Mouse (Mus musculus): Measurements from ENCODE around the gene Tmem256. TPM values are rescaled to one million over a fixed set of nuclear protein-coding genes. Genes with fewer than 3 reads are reported as not detected.

Gene Tmem256
- polyA plus RNA-seq, 1 experiment from 2014 or later: 294 TPM

DNA sequence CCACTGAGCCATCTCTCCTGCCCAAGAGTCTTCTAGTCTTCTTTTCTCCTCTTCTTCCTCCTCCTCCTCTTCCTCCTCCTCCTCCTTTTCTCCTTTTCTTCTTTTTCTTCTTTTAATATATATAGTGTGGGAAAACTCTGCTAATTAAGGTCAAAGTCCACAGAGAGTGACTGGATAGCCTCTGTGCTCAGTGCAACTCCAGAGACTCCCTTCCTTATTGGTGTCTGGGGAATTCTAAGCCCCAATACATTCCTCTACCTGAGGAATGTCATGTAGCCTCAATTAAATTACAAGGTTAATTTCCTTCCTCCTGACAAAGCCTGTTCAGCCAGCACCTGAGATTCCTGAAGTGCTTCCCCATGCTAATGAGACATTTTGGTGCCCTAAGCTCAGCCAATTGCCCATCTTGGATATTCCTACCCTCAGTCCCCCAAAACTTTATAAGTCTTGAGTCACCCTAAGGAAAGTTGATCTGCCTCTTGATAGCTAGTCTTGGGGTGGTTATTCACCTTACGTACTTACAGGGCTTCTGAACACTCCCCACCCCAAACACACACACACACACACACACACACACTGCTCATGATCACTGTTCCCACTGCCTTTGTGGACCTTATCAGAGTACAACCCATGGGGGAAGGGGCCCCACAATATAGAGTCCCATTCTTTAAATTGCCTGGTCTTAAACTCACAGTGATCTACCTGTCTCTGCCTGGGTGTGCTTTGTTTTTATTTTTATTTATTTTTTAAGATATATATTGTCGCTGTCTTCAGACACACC is 32.2 kb downstream of the Tmem256 start:
- no peak for DNase-seq (ENCODE audit: low spot score)
- no peaks in the 10 kb centered on the region for H3K9me3 ChIP-seq
- no peaks in the 10 kb centered on the region for H3K27me3 ChIP-seq (ENCODE audit: insufficient read depth, poor library complexity, severe bottlenecking)
- H3K4me3 ChIP-seq: no peak overlapping the region
- WGBS: 87% methylated on average over 2 of the region's 2 CpGs
- no peak overlapping the region for H3K27ac ChIP-seq
- peaks cover 6% of the 10 kb centered on the region for H3K4me1 ChIP-seq
- no peaks in the 10 kb centered on the region for H3K36me3 ChIP-seq

DNA sequence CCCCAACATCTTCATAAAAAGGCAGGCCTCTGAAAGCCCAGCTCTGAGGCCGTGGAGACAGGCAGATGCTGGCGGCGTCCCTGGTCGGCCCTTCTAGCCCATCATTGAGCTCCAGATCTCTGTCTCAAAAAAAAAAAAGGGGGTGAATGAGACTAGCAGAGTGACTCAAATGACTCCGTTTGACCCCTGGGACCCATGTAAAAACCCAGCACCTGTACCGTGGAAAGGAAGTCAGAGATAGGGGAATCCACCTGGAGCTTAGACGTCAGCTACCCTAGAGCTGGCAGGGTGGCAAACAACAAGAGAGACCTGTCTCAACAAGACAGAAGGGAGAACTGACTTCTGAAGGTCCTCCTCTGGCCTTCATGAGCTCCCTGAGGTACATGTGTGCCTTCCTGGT is 33.5 kb downstream of the Tmem256 start:
- WGBS: 90% methylated on average over 7 of the region's 7 CpGs
- H3K4me3 ChIP-seq: no peak overlapping the region
- no peaks in the 10 kb centered on the region for H3K36me3 ChIP-seq
- no peaks in the 10 kb centered on the region for H3K9me3 ChIP-seq
- H3K27ac ChIP-seq: no peak overlapping the region
- H3K4me1 ChIP-seq: peaks cover 6% of the 10 kb centered on the region
- DNase-seq (ENCODE audit: low spot score): no peak
- H3K27me3 ChIP-seq (ENCODE audit: insufficient read depth, poor library complexity, severe bottlenecking): no peaks in the 10 kb centered on the region

DNA sequence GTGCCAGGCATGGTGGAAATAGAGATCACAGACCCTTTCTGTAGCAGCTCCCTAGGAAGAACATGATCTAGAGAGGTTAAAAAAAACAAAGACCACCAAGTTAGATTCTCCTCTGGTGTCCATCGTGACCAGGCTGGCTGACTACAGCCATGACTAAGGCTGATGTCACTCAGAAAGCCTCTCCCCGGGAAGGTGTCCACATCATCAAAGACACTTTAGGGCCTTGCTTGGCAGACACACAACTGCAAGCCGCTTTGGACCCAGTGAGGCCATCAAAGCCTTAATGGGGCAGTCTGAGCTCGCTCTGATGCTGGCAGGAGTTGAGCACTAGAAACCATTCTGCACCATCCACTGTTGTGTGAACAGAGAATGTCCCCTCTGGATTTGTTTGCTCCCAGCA is 34.1 kb downstream of the Tmem256 start:
- H3K9me3 ChIP-seq: no peaks in the 10 kb centered on the region
- H3K4me1 ChIP-seq: peaks cover 9% of the 10 kb centered on the region; the same call in 1 of the 2 replicates
- 73% methylated on average over 4 of the region's 4 CpGs for WGBS
- no peak overlapping the region for H3K4me3 ChIP-seq
- H3K27ac ChIP-seq: no peak overlapping the region
- H3K36me3 ChIP-seq: no peaks in the 10 kb centered on the region
- no peak for DNase-seq (ENCODE audit: low spot score)
- no peaks in the 10 kb centered on the region for H3K27me3 ChIP-seq (ENCODE audit: insufficient read depth, poor library complexity, severe bottlenecking)

DNA sequence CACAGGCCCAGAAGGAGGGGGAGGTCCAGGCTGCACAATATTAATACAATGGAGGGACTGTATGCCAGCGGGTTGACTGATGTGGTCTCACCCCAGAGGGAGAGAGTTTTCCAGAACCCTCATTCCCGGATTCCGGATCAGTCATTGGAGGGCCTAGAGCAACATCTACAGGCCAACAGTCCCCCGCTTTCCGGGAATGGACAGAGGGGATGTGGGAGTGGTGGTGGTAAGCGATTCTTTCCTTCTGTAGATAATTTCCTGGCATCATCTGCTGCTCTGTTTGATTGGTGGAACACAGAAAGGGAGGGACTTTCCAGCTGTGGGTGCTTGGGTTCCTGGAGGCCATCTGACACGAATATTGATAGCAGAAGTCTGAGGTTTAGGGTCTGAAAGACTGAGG is 37.9 kb downstream of the Tmem256 start:
- DNase-seq (ENCODE audit: low spot score): no peak
- 53% methylated on average over 7 of the region's 7 CpGs for WGBS
- H3K4me1 ChIP-seq: peaks cover 45% of the 10 kb centered on the region

DNA sequence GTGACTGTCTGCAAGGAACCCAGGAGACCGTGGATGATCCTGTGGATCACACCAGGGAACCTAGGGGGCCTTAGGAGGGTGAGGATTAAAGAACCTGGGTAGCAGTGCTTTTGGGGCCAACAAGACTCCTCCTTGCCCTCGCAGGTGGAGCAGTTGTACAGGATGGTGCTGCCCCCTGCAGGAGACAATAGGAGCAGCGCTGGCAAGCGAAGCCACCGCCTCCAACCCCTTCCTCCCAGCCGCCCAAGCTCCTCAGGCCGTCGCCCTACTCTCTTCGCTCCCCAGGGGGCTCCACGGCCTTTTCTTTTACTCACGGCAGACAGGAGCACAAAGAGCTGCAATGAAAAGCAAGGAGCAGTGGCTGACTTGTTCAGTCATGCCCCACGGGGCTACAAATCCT is 38.6 kb downstream of the Tmem256 start:
- WGBS: 3% methylated on average over 12 of the region's 12 CpGs
- Histone ChIP-seq H3K27me3 (ENCODE audit: insufficient read depth, poor library complexity, severe bottlenecking) (peaks cover 6% of the 10 kb centered on the region; the same call in 1 of the 2 replicates), H3K27ac (peak overlapping the region; percentile 19; the same call in 1 of the 2 replicates), H3K4me3 (peak overlapping the region; percentile 37), H3K4me1 (peaks cover 52% of the 10 kb centered on the region), H3K9me3 (no peaks in the 10 kb centered on the region), H3K36me3 (no peaks in the 10 kb centered on the region)
- peak; percentile 94 for DNase-seq (ENCODE audit: low spot score)

More for the DNA sequence above, 37.9 kb downstream of the Tmem256 start:
- Histone ChIP-seq H3K4me3 (no peak overlapping the region), H3K27me3 (ENCODE audit: insufficient read depth, poor library complexity, severe bottlenecking) (peaks cover 6% of the 10 kb centered on the region; the same call in 1 of the 2 replicates), H3K27ac (peak overlapping the region; percentile 43; the same call in 1 of the 2 replicates), H3K9me3 (no peaks in the 10 kb centered on the region), H3K36me3 (no peaks in the 10 kb centered on the region)

DNA sequence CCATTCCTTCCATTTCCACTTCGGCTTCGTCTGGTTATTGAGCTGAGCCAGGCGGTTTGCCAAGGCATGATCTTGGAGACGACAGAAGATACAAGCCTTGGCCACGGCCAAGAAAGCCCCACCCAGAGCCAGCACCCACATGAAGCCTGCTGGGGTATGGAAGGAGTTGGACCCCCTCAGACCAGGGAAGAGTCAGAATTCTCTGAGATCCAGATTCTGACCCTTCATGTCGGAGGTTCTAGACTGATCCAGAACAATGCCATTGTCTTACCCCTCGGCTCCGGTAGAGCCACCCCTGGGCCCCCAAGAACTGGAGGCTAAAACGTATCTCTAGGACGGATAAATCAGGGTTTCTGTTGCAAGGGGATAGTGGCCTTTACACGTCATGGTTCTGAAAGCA is 39.6 kb downstream of the Tmem256 start, which contains the start of gene Tmem95:
Gene Tmem95, minus strand, starts transcription at position 141 of the 400 bp plus-strand sequence.
- peaks cover 6% of the 10 kb centered on the region; the same call in 1 of the 2 replicates for H3K27me3 ChIP-seq (ENCODE audit: insufficient read depth, poor library complexity, severe bottlenecking)
- H3K27ac ChIP-seq: peak within 1 kb of the TSS; percentile 19; the same call in 1 of the 2 replicates
- 86% methylated on average over 11 of the region's 11 CpGs for WGBS
- H3K36me3 ChIP-seq: no peaks in the 10 kb centered on the region
- peaks cover 58% of the 10 kb centered on the region for H3K4me1 ChIP-seq
- DNase-seq (ENCODE audit: low spot score): no peak
- peak within 1 kb of the TSS; percentile 71 for H3K4me3 ChIP-seq
- H3K9me3 ChIP-seq: no peaks in the 10 kb centered on the region

DNA sequence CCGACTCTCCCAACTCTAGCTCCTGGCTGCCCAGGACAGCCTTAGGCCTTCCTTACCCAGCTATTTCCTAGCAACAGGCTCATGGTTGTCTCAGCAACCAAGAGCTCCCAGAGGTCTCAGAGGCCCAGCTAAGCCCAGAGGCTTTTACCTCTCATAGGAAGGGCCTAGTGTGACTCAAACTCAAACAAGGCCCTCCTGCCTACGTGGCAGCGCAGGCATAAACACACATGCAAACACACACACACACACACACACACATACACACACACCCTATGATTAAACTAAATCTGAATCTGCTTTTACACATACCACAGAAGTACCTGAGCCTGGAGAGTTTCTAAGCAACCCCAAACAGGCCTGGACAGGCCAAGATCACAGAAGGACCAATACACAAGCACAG is 40.1 kb downstream of the Tmem256 start:
- DNase-seq (ENCODE audit: low spot score): no peak
- H3K9me3 ChIP-seq: no peaks in the 10 kb centered on the region
- no peak overlapping the region for H3K27ac ChIP-seq
- H3K36me3 ChIP-seq: no peaks in the 10 kb centered on the region
- peaks cover 6% of the 10 kb centered on the region; the same call in 1 of the 2 replicates for H3K27me3 ChIP-seq (ENCODE audit: insufficient read depth, poor library complexity, severe bottlenecking)
- H3K4me1 ChIP-seq: peaks cover 58% of the 10 kb centered on the region
- 88% methylated on average over 3 of the region's 3 CpGs for WGBS
- H3K4me3 ChIP-seq: no peak overlapping the region

DNA sequence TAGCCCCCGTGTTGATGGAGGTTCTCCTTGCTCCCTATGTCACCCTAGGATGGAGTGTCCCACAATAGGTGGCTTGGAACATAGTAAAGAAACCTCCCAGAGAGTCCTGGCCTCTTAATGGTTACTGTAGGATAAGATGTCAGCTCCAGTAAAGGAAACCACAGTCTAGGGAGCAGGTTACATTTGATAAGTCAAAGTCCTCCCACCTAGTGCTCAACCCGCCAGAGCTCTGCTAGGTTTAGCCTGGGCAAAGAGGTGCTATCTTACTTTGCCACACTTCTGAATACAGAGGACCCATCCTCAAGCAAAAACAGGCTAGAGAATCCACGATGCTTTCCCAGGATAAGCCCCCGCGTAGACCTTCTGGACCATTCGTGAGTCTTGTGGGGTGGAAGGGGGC is 40.6 kb downstream of the Tmem256 start:
- no peak for DNase-seq (ENCODE audit: low spot score)
- Histone ChIP-seq H3K36me3 (no peaks in the 10 kb centered on the region), H3K4me3 (peak overlapping the region; percentile 71), H3K27ac (peak overlapping the region; percentile 91; the same call in 1 of the 2 replicates), H3K4me1 (peaks cover 59% of the 10 kb centered on the region), H3K27me3 (ENCODE audit: insufficient read depth, poor library complexity, severe bottlenecking) (peaks cover 6% of the 10 kb centered on the region; the same call in 1 of the 2 replicates), H3K9me3 (no peaks in the 10 kb centered on the region)
- 85% methylated on average over 6 of the region's 6 CpGs for WGBS

DNA sequence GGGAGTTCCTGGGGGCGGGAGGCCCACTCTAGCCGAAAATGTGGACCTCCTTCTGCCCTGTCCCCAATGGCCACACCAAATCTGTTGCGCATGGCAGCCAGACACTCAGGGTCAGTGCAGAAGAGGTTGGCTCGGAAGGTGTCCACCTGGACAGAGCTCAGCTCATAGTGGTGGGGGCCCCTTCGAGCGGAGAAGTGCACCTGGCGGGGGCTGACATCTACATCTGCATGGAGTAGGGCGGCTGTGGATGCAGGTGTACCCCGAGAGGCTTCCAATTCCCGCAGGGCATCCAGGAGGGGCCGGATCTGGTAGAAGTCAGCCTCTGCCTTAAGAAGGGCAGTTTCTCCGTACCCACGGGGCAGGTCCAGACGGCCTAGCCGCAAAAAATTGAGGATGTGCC is 41.4 kb downstream of the Tmem256 start:
- DNase-seq (ENCODE audit: low spot score): no peak
- Histone ChIP-seq H3K9me3 (no peaks in the 10 kb centered on the region), H3K4me3 (peak overlapping the region; percentile 71), H3K4me1 (peaks cover 67% of the 10 kb centered on the region), H3K36me3 (no peaks in the 10 kb centered on the region), H3K27me3 (ENCODE audit: insufficient read depth, poor library complexity, severe bottlenecking) (peaks cover 6% of the 10 kb centered on the region; the same call in 1 of the 2 replicates), H3K27ac (peak overlapping the region; percentile 91)
- 51% methylated on average over 15 of the region's 15 CpGs for WGBS

DNA sequence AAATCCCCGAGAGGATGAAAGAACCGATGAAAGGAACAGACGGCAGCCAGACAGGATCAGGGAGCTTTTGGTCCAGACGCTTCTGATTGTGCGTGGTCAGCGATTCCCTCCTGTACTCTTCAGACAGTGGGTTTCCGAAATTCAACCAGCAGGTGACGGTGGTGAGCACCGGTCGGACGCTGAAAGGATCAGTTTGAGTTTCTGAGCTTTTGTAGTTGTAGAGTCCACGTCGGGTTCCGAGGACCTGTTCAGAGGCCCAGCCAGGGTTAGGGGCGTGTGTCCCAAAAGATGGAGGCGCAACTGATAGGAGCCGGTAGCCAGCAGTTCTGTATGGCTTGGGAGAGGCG is 42.2 kb downstream of the Tmem256 start:
- WGBS: under 1% methylated on average over 18 of the region's 18 CpGs
- Histone ChIP-seq H3K27ac (peak overlapping the region; percentile 91), H3K4me1 (peaks cover 75% of the 10 kb centered on the region), H3K4me3 (peak overlapping the region; percentile 71), H3K27me3 (ENCODE audit: insufficient read depth, poor library complexity, severe bottlenecking) (peaks cover 6% of the 10 kb centered on the region; the same call in 1 of the 2 replicates), H3K9me3 (no peaks in the 10 kb centered on the region), H3K36me3 (no peaks in the 10 kb centered on the region)
- no peak for DNase-seq (ENCODE audit: low spot score)

DNA sequence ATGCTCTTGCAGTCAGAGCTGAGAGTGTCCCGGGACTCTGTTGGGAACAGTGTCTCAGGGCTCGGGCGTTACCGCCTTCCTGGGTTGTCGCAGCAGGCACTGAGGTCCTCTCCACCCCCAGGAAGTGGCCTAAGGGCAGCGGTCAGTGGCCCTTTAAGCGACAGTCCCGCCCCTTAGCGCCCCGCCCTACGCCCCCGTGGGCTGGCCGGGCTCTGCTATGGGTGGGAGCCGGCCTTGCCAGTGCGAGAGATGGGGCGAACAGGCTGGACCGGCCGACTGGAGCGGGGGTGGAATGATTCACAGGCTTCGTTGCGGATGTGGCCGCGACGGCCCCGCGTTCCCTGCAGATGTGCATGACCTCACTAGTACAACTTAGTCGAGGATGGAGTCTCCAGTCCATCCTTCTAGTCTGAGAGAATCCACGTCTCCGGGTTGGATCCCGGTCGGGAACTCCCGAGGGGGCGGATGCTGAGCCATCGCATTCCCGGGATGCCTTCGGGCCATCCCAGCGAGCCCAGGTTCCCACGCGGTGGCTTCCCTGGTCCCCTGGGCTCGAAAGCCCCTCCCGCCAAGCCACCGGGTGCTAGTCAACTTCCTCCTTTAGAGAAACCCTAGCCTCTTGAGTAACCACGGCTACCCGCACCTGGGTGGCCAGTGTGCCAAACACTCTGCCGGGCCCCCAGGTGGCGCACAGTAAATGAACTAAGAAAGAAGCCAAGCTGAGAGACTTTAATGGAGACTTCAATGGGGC is 42.7 kb downstream of the Tmem256 start, which contains the start of gene Kctd11:
Gene Kctd11, minus strand, starts transcription at position 554 of the 751 bp plus-strand sequence.
- Histone ChIP-seq H3K4me1 (peaks cover 75% of the 10 kb centered on the region), H3K27me3 (ENCODE audit: insufficient read depth, poor library complexity, severe bottlenecking) (peaks cover 6% of the 10 kb centered on the region; the same call in 1 of the 2 replicates)
- WGBS: under 1% methylated on average over 46 of the region's 46 CpGs

DNA sequence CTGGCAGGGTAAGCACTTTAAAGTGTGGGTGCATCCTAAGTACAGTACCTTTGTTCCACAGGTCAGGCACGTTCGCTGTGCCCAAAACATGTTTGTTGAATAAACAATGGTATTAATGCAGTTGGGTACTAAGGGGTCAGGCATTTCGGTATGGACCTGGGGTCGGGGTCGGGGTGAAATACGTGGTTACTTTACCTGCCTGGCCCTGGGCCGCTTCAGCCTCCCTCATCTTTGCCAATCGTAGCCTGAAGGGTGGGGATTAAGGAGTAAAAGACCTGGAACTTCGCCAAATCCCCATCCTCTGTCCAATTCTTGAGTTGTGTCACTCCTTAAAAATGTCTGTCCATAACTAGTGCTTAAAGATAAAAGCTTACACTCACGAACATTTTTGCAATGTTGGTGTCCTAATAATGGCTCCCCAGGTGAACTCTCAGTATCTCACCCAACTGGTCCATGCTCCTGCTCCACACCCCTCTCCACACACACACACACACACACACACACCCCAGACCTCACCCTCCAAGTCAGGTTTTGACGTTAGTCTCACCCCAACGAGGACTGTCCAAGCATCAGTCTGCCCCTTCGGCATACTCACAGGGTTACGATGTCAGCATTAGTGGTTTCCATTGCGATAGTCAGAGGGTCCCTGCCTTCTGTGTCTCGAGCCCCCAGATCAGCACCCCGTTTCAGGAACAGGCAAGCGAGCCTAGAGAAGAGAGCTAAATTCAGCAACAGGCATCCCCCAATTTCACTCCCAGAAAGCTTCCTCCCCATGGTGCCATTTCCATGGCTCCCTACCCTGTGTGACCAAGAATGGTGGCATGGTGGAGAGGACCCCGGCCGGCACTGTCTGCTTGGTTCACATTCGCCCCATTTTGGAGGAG is 43.7 kb downstream of the Tmem256 start:
- no peak for DNase-seq (ENCODE audit: low spot score)
- no peaks in the 10 kb centered on the region for H3K9me3 ChIP-seq

More for the DNA sequence above, 42.7 kb downstream of the Tmem256 start, which contains the start of gene Kctd11:
- Histone ChIP-seq H3K4me3 (peak within 1 kb of the TSS; percentile 71), H3K27ac (peak within 1 kb of the TSS; percentile 91), H3K36me3 (no peaks in the 10 kb centered on the region), H3K9me3 (no peaks in the 10 kb centered on the region)
- peak; percentile 97 for DNase-seq (ENCODE audit: low spot score)

More for the DNA sequence above, 43.7 kb downstream of the Tmem256 start:
- H3K4me1 ChIP-seq: peaks cover 75% of the 10 kb centered on the region
- peak overlapping the region; percentile 71 for H3K4me3 ChIP-seq
- WGBS: 61% methylated on average over 21 of the region's 21 CpGs
- H3K27ac ChIP-seq: peak overlapping the region; percentile 91
- H3K36me3 ChIP-seq: 0 out of 2 replicates have a peak, but pooled peaks cover 2% of the 10 kb centered on the region
- H3K27me3 ChIP-seq (ENCODE audit: insufficient read depth, poor library complexity, severe bottlenecking): peaks cover 6% of the 10 kb centered on the region; the same call in 1 of the 2 replicates

All from heart, embryonic 10.5 days (tissue).